ENCODE assay signal across 22 mouse cellular contexts in genomic region chr19:4700656-4701055, GRCm38 (mm10). TPM values are rescaled to one million over a fixed set of nuclear protein-coding genes. Genes with fewer than 3 reads are reported as not detected.
DNase-seq lines count a peak whose midpoint lies in the region; ATAC-seq and TF ChIP-seq lines count a peak whose summit lies in the region.
"Had no signal": no experiment of that assay in that cellular context is flagged by ENCODE, and none has a peak within 500 bp of the region (broad histone marks: within the 10 kb centered on the region; RNA-seq: fewer than 3 reads in every experiment).

No protein-coding gene starts in this region.

- no peaks in the 10 kb centered on the region for H3K9me3 ChIP-seq in midbrain, embryonic 11.5 days (ENCODE audit: control insufficient read depth, low read length)
- H3K9me3 ChIP-seq in midbrain, embryonic 13.5 days, result no peaks in the 10 kb centered on the region
- H3K9me3 ChIP-seq: G1E had no signal

- 73% methylated on average over 8 of the region's 8 CpGs for WGBS in midbrain, embryonic 11.5 days
- 73% methylated on average over 8 of the region's 8 CpGs for WGBS in midbrain, embryonic 13.5 days

- intact Hi-C loops in left cerebral cortex, adult 2 months (cut with DNase I), result no loop called here
- intact Hi-C loops in left cerebral cortex, postnatal 4 days (cut with DNase I), result no loop called here

- peak; percentile 11 for DNase-seq in cerebellum, adult 9-10 months
- no peak for DNase-seq in cerebellum, postnatal 36 days
- DNase-seq in heart, adult 11 months, result peak; percentile 56
- no peak for DNase-seq in heart, postnatal 4 days
- no peak for DNase-seq in left cerebral cortex, adult 2 months (ENCODE audit: extremely low spot score in 1 of 2, low spot score in 2 of 2)
- no peak for DNase-seq in left cerebral cortex, postnatal 4 days
- peak; percentile 69 for DNase-seq in midbrain, embryonic 11.5 days (ENCODE audit: low spot score, missing footprints)
- DNase-seq: adrenal gland, adult 2 months; adrenal gland, adult 8-10 months; adrenal gland, postnatal 10 days; adrenal gland, postnatal 14 days; adrenal gland, postnatal 25 days; adrenal gland, postnatal 36 days; B cell, adult 2 months; cerebellum, adult 11 months; cerebellum, adult 11-12 months had no signal

- H3K36me3 ChIP-seq in midbrain, embryonic 11.5 days (ENCODE audit: control insufficient read depth, insufficient read depth, low read length), result no peaks in the 10 kb centered on the region
- no peaks in the 10 kb centered on the region for H3K36me3 ChIP-seq in midbrain, embryonic 13.5 days
- H3K36me3 ChIP-seq: G1E had no signal

- H3K27ac ChIP-seq in left cerebral cortex, adult 2 months, result peak overlapping the region; percentile 70; the same call in 1 of the 2 replicates
- no peak overlapping the region for H3K27ac ChIP-seq in midbrain, embryonic 11.5 days (ENCODE audit: low read depth, low read length)
- no peak overlapping the region for H3K27ac ChIP-seq in midbrain, embryonic 13.5 days

- no peak for TF ChIP-seq CTCF in left cerebral cortex, adult 2 months (IDR thresholded peaks at IDR 0.05)

- no peak overlapping the region for H3K4me3 ChIP-seq in left cerebral cortex, adult 2 months
- H3K4me3 ChIP-seq in midbrain, embryonic 11.5 days (ENCODE audit: low read depth, low read length), result no peak overlapping the region
- H3K4me3 ChIP-seq in midbrain, embryonic 13.5 days (replicated peaks), result no peak overlapping the region

- no peak for ATAC-seq in midbrain, embryonic 11.5 days (ENCODE audit: low FRiP score)
- ATAC-seq in midbrain, embryonic 13.5 days, result no peak
- ATAC-seq: activated CD4-positive, CD25-positive, alpha-beta regulatory T cell, adult 4 months; CD4-positive, CD25-positive, alpha-beta regulatory T cell, adult 4 months; Patski had no signal

- peaks cover 13% of the 10 kb centered on the region; the same call in 1 of the 2 replicates for H3K4me1 ChIP-seq in midbrain, embryonic 11.5 days (ENCODE audit: control insufficient read depth, insufficient read depth, low read length)
- peaks cover 10% of the 10 kb centered on the region for H3K4me1 ChIP-seq in midbrain, embryonic 13.5 days (replicated peaks)

- H3K27me3 ChIP-seq in midbrain, embryonic 11.5 days (ENCODE audit: control insufficient read depth, insufficient read depth, low read length), result peaks cover 30% of the 10 kb centered on the region
- H3K27me3 ChIP-seq in midbrain, embryonic 13.5 days, result peaks cover 41% of the 10 kb centered on the region
- H3K27me3 ChIP-seq: Patski had no signal

- H3K9ac ChIP-seq in midbrain, embryonic 11.5 days (ENCODE audit: low read length), result no peak overlapping the region
- no peak overlapping the region for H3K9ac ChIP-seq in midbrain, embryonic 13.5 days (replicated peaks)

- H3K4me2 ChIP-seq in midbrain, embryonic 11.5 days, result no peak overlapping the region
- no peak overlapping the region for H3K4me2 ChIP-seq in midbrain, embryonic 13.5 days (replicated peaks)

RNA-seq across cellular contexts. Expression of gene Gm960, which starts 2.2 kb away (rescaled TPM):
- under 1 TPM; 0.12 to 0.68 TPM for total RNA-seq in heart, postnatal 4 days (2021)
- 1 to 10 TPM; 1.5 to 1.6 TPM for total RNA-seq in left cerebral cortex, adult 2 months (2021)
- total RNA-seq in left cerebral cortex, postnatal 4 days (2021), result 1 to 10 TPM; 3.7 to 4.5 TPM
- 2.3 and 3.4 TPM in 2 replicates for polyA plus RNA-seq in midbrain, embryonic 11.5 days (2014; fragmentation: Nextera tagmentation; extraction: Ambion mirVana)
- polyA plus RNA-seq in midbrain, embryonic 13.5 days (2015; fragmentation: Nextera tagmentation; extraction: Ambion mirVana), result 3.8 and 5.0 TPM in 2 replicates
- total RNA-seq: adrenal gland, adult 18-20 months; adrenal gland, postnatal 14 days; adrenal gland, postnatal 25 days had no signal
- polyA plus RNA-seq: activated CD4-positive, CD25-positive, alpha-beta regulatory T cell, adult 4 months; CD4-positive, CD25-positive, alpha-beta regulatory T cell, adult 4 months; G1E had no signal

RNA-seq across cellular contexts. Expression of gene Sptbn2, which starts 10.3 kb away (rescaled TPM):
- under 1 TPM; 0.25 to 0.33 TPM for total RNA-seq in heart, postnatal 4 days (2021)
- 100 to 1,000 TPM; 561 to 597 TPM for total RNA-seq in left cerebral cortex, adult 2 months (2021)
- 100 to 1,000 TPM; 319 to 320 TPM for total RNA-seq in left cerebral cortex, postnatal 4 days (2021)
- 13.4 and 14.0 TPM in 2 replicates for polyA plus RNA-seq in midbrain, embryonic 11.5 days (2014; fragmentation: Nextera tagmentation; extraction: Ambion mirVana)
- polyA plus RNA-seq in midbrain, embryonic 13.5 days (2015; fragmentation: Nextera tagmentation; extraction: Ambion mirVana), result 29.8 and 31.9 TPM in 2 replicates

RNA-seq across cellular contexts. Expression of gene Rbm4b, which starts 55.6 kb away (rescaled TPM):
- 1 to 10 TPM; 7.5 to 8.3 TPM for total RNA-seq in heart, postnatal 4 days (2021)
- 10 to 100 TPM; 16.3 to 18.2 TPM for total RNA-seq in left cerebral cortex, adult 2 months (2021)
- 10 to 100 TPM; 32.5 to 35.2 TPM for total RNA-seq in left cerebral cortex, postnatal 4 days (2021)
- polyA plus RNA-seq in midbrain, embryonic 11.5 days (2014; fragmentation: Nextera tagmentation; extraction: Ambion mirVana), result 137 and 152 TPM in 2 replicates
- polyA plus RNA-seq in midbrain, embryonic 13.5 days (2015; fragmentation: Nextera tagmentation; extraction: Ambion mirVana), result 220 TPM in 2 replicates

Comparison
In these comparisons a context has a peak if more than half of its experiments do, and no peak if none do; other contexts are left out.
1. DNase-seq: peak in cerebellum, adult 9-10 months (single experiment), heart, adult 11 months (single experiment) and midbrain, embryonic 11.5 days (single experiment); none in cerebellum, postnatal 36 days (0 of 2), heart, postnatal 4 days (single experiment), left cerebral cortex, adult 2 months (0 of 2) and left cerebral cortex, postnatal 4 days (single experiment).
2. RNA of gene Sptbn2, which starts 10.3 kb away (total RNA-seq): 561 to 597 TPM in left cerebral cortex, adult 2 months and 319 to 320 TPM in left cerebral cortex, postnatal 4 days; 0.25 to 0.33 TPM in heart, postnatal 4 days; every median in the first group is over 100 times any median in the second.